Mouse (Mus musculus) heart, embryonic 10.5 days (tissue): ENCODE data around the gene Tlx2. TPM values are rescaled to one million over a fixed set of nuclear protein-coding genes. Genes with fewer than 3 reads are reported as not detected.

Experiments used
- DNase-seq: peaks from one replicate; pipeline ENCODE4 v3.0.0-alpha.2; 2017; ENCODE audit warnings: low spot score
- H3K27ac ChIP-seq: fragments of 300-500 bp; sonication (generic); 2 replicates; pipeline ENCODE4 v1.5.1; 2016; ENCODE audit warnings: mild to moderate bottlenecking
- H3K27me3 ChIP-seq: fragments of 300-500 bp; sonication (generic); 2 replicates; pipeline ENCODE4 v1.6.1; 2016; ENCODE audit warnings: mild to moderate bottlenecking; ENCODE audit not compliant: poor library complexity, insufficient read depth, severe bottlenecking
- H3K36me3 ChIP-seq: fragments of 300-500 bp; sonication (generic); 2 replicates; pipeline ENCODE4 v1.6.1; 2016; ENCODE audit warnings: mild to moderate bottlenecking, moderate library complexity
- H3K4me1 ChIP-seq: fragments of 300-500 bp; sonication (generic); 2 replicates; pipeline ENCODE4 v1.6.1; 2016; ENCODE audit warnings: mild to moderate bottlenecking
- H3K4me3 ChIP-seq: fragments of 300-500 bp; sonication (generic); 2 replicates; pipeline ENCODE4 v1.5.1; 2016; ENCODE audit warnings: mild to moderate bottlenecking, moderate library complexity
- H3K9me3 ChIP-seq: fragments of 300-500 bp; sonication (generic); 2 replicates; pipeline ENCODE4 v1.6.1; 2016; ENCODE audit warnings: mild to moderate bottlenecking, moderate library complexity
- WGBS: fragments of 180-500 bp; shearing (Covaris S2); methylation state at CpG from one replicate; pipeline ENCODE4 v1.1.7; 2016; 5-methylcytosine and 5-hydroxymethylcytosine counted together
- polyA plus RNA-seq: library from polyadenylated mRNA; unstranded; fragments of >200 nt; fragmentation: Nextera tagmentation; extraction: Ambion mirVana; gene quantifications from 2 replicates; pipeline ENCODE4 v1.2.1, GENCODE M21; 2016

The Tlx2 gene
- polyA plus RNA-seq, 1 experiment from 2014 or later = 0.63 TPM

GRCm38 (mm10) chr6:83037188-83037587 lies 32.9 kb downstream of the Tlx2 start:
- whole genome bisulfite sequencing = 59% methylated on average over 8 of the region's 8 CpGs
- H3K36me3 ChIP-seq = no peaks in the 10 kb centered on the region
- DNase-seq = no peak
- H3K9me3 ChIP-seq = no peaks in the 10 kb centered on the region
- H3K4me1 ChIP-seq = peaks cover 38% of the 10 kb centered on the region
- H3K4me3 ChIP-seq = no peak overlapping the region
- no peak overlapping the region for H3K27ac ChIP-seq
- peaks cover 62% of the 10 kb centered on the region for H3K27me3 ChIP-seq

GRCm38 (mm10) chr6:83034463-83035055 lies 35.5 kb downstream of the Tlx2 start:
- Histone ChIP-seq H3K9me3 (no peaks in the 10 kb centered on the region), H3K36me3 (peaks cover 13% of the 10 kb centered on the region), H3K27me3 (peaks cover 72% of the 10 kb centered on the region), H3K4me1 (peaks cover 44% of the 10 kb centered on the region), H3K4me3 (peak overlapping the region; percentile 79), H3K27ac (peak overlapping the region; percentile 90)
- 20% methylated on average over 5 of the region's 5 CpGs for WGBS
- DNase-seq = no peak

GRCm38 (mm10) chr6:83033249-83034185 lies 36.6 kb downstream of the Tlx2 start, which contains the start of the genes Dok1 and Loxl3:
Dok1 (minus strand) TSS chr6:83033471.
Loxl3 (plus strand) TSS chr6:83034173.
- WGBS = under 1% methylated on average over 51 of the region's 51 CpGs
- peaks cover 81% of the 10 kb centered on the region for H3K27me3 ChIP-seq
- DNase-seq = peak; percentile 91
- H3K36me3 ChIP-seq = peaks cover 13% of the 10 kb centered on the region
- peak within 1 kb of the TSS; percentile 90 for H3K27ac ChIP-seq
- H3K4me3 ChIP-seq = peak within 1 kb of the TSS; percentile 79
- H3K4me1 ChIP-seq = peaks cover 41% of the 10 kb centered on the region
- H3K9me3 ChIP-seq = no peaks in the 10 kb centered on the region

GRCm38 (mm10) chr6:83032769-83033191 lies 37.3 kb downstream of the Tlx2 start:
- peak overlapping the region; percentile 90 for H3K27ac ChIP-seq
- H3K27me3 ChIP-seq = peaks cover 82% of the 10 kb centered on the region
- peaks cover 13% of the 10 kb centered on the region for H3K36me3 ChIP-seq
- peak overlapping the region; percentile 79 for H3K4me3 ChIP-seq
- peak; percentile 86 for DNase-seq
- 0% methylated on average over 31 of the region's 31 CpGs for WGBS
- no peaks in the 10 kb centered on the region for H3K9me3 ChIP-seq
- peaks cover 38% of the 10 kb centered on the region for H3K4me1 ChIP-seq

GRCm38 (mm10) chr6:83031921-83032590 lies 38.0 kb downstream of the Tlx2 start:
- H3K36me3 ChIP-seq = peaks cover 13% of the 10 kb centered on the region
- H3K4me3 ChIP-seq = peak overlapping the region; percentile 79
- no peaks in the 10 kb centered on the region for H3K9me3 ChIP-seq
- WGBS = 26% methylated on average over 18 of the region's 18 CpGs
- H3K27ac ChIP-seq = peak overlapping the region; percentile 90
- DNase-seq = no peak
- H3K27me3 ChIP-seq = peaks cover 81% of the 10 kb centered on the region
- peaks cover 43% of the 10 kb centered on the region for H3K4me1 ChIP-seq

- Histone ChIP-seq H3K9me3 (no peaks in the 10 kb centered on the region), H3K4me1 (peaks cover 43% of the 10 kb centered on the region), H3K4me3 (no peak overlapping the region), H3K27ac (no peak overlapping the region), H3K36me3 (peaks cover 13% of the 10 kb centered on the region), H3K27me3 (peaks cover 79% of the 10 kb centered on the region)
- 65% methylated on average over 7 of the region's 7 CpGs for WGBS
- DNase-seq = no peak
Measured at GRCm38 (mm10) chr6:83031111-83031510, 39.0 kb downstream of the Tlx2 start.

GRCm38 (mm10) chr6:83029777-83030176 lies 40.3 kb downstream of the Tlx2 start:
- WGBS = 30% methylated on average over 10 of the region's 10 CpGs
- peaks cover 69% of the 10 kb centered on the region for H3K27me3 ChIP-seq
- no peak overlapping the region for H3K27ac ChIP-seq
- H3K36me3 ChIP-seq = peaks cover 13% of the 10 kb centered on the region
- H3K9me3 ChIP-seq = no peaks in the 10 kb centered on the region
- no peak for DNase-seq
- no peak overlapping the region for H3K4me3 ChIP-seq
- peaks cover 35% of the 10 kb centered on the region for H3K4me1 ChIP-seq

- Histone ChIP-seq H3K27ac (peak overlapping the region; percentile 65), H3K36me3 (peaks cover 13% of the 10 kb centered on the region), H3K9me3 (no peaks in the 10 kb centered on the region), H3K4me1 (peaks cover 20% of the 10 kb centered on the region), H3K4me3 (no peak overlapping the region; the same call in 1 of the 2 replicates), H3K27me3 (peaks cover 63% of the 10 kb centered on the region)
- DNase-seq = no peak
- whole genome bisulfite sequencing = 28% methylated on average over 8 of the region's 9 CpGs
Measured at GRCm38 (mm10) chr6:83027706-83028105, 42.4 kb downstream of the Tlx2 start.

- 79% methylated on average over 8 of the region's 8 CpGs for WGBS
- peaks cover 59% of the 10 kb centered on the region for H3K27me3 ChIP-seq
Measured at GRCm38 (mm10) chr6:83027293-83027692, 42.8 kb downstream of the Tlx2 start.

GRCm38 (mm10) chr6:83025221-83025620 lies 44.9 kb downstream of the Tlx2 start:
- 89% methylated on average over 4 of the region's 4 CpGs for WGBS
- H3K27me3 ChIP-seq = peaks cover 39% of the 10 kb centered on the region
- H3K36me3 ChIP-seq = peaks cover 3% of the 10 kb centered on the region; the same call in 1 of the 2 replicates
- no peak overlapping the region for H3K27ac ChIP-seq
- peaks cover 11% of the 10 kb centered on the region; the same call in 1 of the 2 replicates for H3K4me1 ChIP-seq
- H3K9me3 ChIP-seq = no peaks in the 10 kb centered on the region
- no peak for DNase-seq
- no peak overlapping the region for H3K4me3 ChIP-seq

More at GRCm38 (mm10) chr6:83027293-83027692, 42.8 kb downstream of the Tlx2 start:
- Histone ChIP-seq H3K9me3 (no peaks in the 10 kb centered on the region), H3K4me3 (no peak overlapping the region; the same call in 1 of the 2 replicates), H3K36me3 (peaks cover 13% of the 10 kb centered on the region), H3K4me1 (peaks cover 16% of the 10 kb centered on the region), H3K27ac (peak overlapping the region; percentile 65)
- no peak for DNase-seq

GRCm38 (mm10) chr6:83024421-83024820 lies 45.7 kb downstream of the Tlx2 start:
- WGBS = 74% methylated on average over 4 of the region's 4 CpGs
- Histone ChIP-seq H3K9me3 (no peaks in the 10 kb centered on the region), H3K4me1 (peaks cover 8% of the 10 kb centered on the region; the same call in 1 of the 2 replicates), H3K4me3 (no peak overlapping the region), H3K36me3 (no peaks in the 10 kb centered on the region), H3K27ac (no peak overlapping the region), H3K27me3 (peaks cover 31% of the 10 kb centered on the region)
- DNase-seq = no peak

GRCm38 (mm10) chr6:83023786-83024185 lies 46.3 kb downstream of the Tlx2 start:
- Histone ChIP-seq H3K9me3 (no peaks in the 10 kb centered on the region), H3K27ac (no peak overlapping the region), H3K36me3 (no peaks in the 10 kb centered on the region), H3K4me1 (peaks cover 8% of the 10 kb centered on the region; the same call in 1 of the 2 replicates), H3K27me3 (peaks cover 24% of the 10 kb centered on the region), H3K4me3 (no peak overlapping the region)
- WGBS = 91% methylated on average over 2 of the region's 2 CpGs
- DNase-seq = no peak
